Mouse (Mus musculus) left cerebral cortex, postnatal 36 days (tissue): ENCODE measurements around the gene Fundc1. TPM values are rescaled to one million over a fixed set of nuclear protein-coding genes. Genes with fewer than 3 reads are reported as not detected.

ENCODE experiments used
- DNase-seq, 2 experiments: peaks; one replicate each; pipeline ENCODE4 v3.0.0; 2021 to 2022; ENCODE audit warnings: low spot score in 2 of 2, mixed read lengths in 1 of 2
- intact Hi-C: fragments of 180-260 bp; cut with DNase I; formaldehyde crosslinking; loops from one replicate; pipeline ENCODE4 v1.15.1; 2025
- total RNA-seq, 2 experiments: library from RNA; stranded (reverse); gene quantifications; 2 replicates each; pipeline ENCODE4 v1.2.3; 2021

Gene Fundc1
- total RNA-seq, 2 experiments from 2014 or later: 37.3 to 43.0 TPM

DNA sequence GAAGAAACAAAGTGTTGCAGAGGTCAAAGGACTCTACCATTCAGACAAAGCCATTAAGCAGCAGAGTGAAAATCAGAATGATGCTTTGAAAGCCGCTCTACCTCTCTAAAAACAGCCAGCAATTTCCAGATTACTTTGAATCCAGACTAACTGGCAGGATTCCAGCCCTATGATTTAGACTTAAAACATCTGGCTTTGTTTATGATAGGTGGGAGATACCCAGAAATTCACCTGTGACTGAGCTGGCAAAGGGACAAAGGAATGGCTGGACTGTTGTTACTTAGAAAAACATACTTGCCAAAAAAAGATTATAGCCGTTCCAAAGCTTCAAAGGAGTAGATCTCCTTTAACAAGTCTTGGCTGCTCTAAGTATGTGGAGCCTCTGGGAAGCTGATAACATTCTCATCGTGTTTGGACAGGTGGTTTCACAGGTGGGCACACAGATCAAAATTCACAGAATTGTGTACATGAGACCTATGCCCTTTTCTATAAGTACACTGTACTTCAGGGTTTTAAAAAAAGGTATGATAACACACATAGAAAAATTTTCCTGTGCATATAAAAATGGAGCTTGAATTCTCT lies 60.0 kb downstream of the Fundc1 start:
- no peak for DNase-seq
- intact Hi-C loops: no loop called here
